Mouse (Mus musculus): Measurements from ENCODE around the gene Gm14326.
"Not testable (repeated sequence)": the region's sequence is repeated elsewhere in the genome, so short reads cannot be mapped to it uniquely, and the experiment has no call there.

The Gm14326 gene

GRCm38 (mm10) chr2:177957145-177957544 lies at the start of gene Gm14326:
Gene Gm14326, minus strand, starts transcription at chr2:177957297.
- DNase-seq, result peak; percentile 71

- DNase-seq, result not testable (repeated sequence)
Observed at GRCm38 (mm10) chr2:177974814-177975213, 17.7 kb upstream of the Gm14326 start.

DNA sequence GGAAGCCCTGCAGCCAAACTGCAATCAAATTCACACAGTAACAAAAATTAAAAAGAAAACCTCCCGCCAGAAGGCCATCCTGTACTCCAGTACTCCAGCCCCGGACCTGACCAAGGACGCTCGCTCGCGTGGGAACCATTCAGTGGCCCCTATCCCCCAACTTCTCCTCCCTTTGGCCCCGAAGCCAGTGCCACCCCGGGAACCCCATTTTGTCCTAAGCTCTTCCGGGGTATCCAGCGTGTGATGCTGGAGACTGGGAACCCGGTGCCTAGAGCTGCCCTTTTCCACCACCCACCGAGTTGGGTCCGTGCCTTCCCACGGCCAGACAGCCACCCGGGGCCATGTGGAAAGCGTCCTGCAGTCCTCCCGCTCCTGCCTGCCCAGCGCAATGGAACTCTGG lies 363 bp downstream of the Gm14326 start:
- DNase-seq, result peak; percentile 5

- DNase-seq, result not testable (repeated sequence)
Observed at GRCm38 (mm10) chr2:177925563-177926103, 31.5 kb downstream of the Gm14326 start, which contains the start of gene Zfp972. Gene Zfp972, minus strand, starts transcription at chr2:177925613.

DNA sequence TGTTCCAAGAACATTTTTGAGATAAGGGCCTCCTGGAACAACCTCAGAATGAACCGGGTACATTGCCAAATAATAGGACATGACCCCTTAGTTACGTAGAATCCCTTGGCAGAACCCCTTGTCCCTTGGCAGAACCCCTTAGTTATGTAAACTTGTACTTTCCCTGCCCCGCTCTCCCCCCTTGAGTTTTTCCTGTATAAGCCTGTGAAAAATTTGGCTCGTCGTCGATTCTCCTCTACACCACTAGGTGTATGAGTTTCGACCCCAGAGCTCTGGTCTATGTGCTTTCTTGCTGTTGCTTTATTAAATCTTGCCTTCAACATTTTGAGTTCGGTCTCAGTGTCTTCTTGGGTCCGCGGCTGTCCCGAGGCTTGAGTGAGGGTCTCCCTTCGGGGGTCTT lies 53.8 kb downstream of the Gm14326 start:
- not testable (repeated sequence) for DNase-seq

- not testable (repeated sequence) for DNase-seq
Observed at GRCm38 (mm10) chr2:177898171-177898570, 58.9 kb downstream of the Gm14326 start.

DNA sequence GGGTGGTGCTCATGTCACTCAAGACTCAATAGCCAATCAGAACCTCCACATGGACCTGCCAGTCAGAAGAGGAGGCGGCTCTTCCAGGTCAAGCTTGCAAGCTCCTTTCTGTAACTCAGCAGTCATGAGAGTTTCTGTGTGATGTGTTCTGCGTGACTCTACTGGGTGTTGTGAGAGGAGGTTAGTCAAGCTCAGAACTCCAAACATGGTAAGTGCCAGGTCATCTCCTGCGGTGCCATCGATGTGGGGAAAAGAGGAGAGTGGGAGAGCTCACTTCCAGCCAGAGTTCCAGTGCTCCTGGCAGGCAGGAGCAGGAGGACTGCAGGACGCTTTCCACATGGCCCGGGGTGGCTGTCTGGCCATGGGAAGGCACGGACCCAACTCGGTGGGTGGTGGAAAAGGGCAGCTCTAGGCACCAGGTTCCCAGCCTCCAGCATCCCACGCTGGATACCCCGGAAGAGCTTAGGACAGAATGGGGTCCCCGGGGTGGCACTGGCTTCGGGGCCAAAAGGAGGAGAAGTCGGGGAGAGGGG lies 60.0 kb downstream of the Gm14326 start, which contains the start of gene Gm14327:
Gene Gm14327 (plus strand): TSS at position 51 of the 533 bp plus-strand sequence.
- not testable (repeated sequence) for DNase-seq

DNA sequence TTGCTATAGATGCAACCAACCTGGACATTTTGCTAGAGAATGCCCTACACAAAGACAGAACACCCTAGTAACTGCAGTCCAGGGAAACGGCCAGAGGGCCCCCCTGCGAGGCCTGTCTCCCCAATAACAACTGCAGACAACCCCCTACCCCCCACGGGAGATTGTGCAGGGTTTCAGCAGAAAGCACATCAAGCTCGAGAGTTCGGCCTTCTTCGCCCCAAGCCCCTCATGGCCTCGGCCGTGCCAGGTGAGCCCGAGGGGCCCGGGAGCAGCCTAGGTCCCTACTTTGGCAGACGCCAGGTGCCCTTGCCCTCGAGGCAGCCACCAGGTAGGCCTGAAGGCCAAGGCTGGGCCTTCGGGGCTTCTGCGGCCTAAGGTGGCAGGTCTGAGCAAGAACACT lies 69.4 kb downstream of the Gm14326 start:
- DNase-seq, result not testable (repeated sequence)
